Mouse (Mus musculus) embryonic facial prominence, embryonic 10.5 days (tissue): Measurements from ENCODE around the gene Myo6. TPM values are rescaled to one million over a fixed set of nuclear protein-coding genes. Genes with fewer than 3 reads are reported as not detected.

ENCODE experiments used
- DNase-seq: peaks from one replicate; pipeline ENCODE4 v3.0.0-alpha.2; 2017; ENCODE audit warnings: low spot score
- H3K27ac ChIP-seq: fragments of 300-500 bp; sonication (generic); replicated peaks from 2 replicates; pipeline ENCODE4 v1.5.1; 2016; ENCODE audit warnings: mild to moderate bottlenecking
- H3K27me3 ChIP-seq: fragments of 300-500 bp; sonication (generic); replicated peaks from 2 replicates; pipeline ENCODE4 v1.6.1; 2016; ENCODE audit warnings: low read depth, mild to moderate bottlenecking; ENCODE audit not compliant: poor library complexity, severe bottlenecking
- H3K36me3 ChIP-seq: fragments of 300-500 bp; sonication (generic); replicated peaks from 2 replicates; pipeline ENCODE4 v1.6.1; 2016; ENCODE audit warnings: mild to moderate bottlenecking, moderate library complexity
- H3K4me1 ChIP-seq: fragments of 300-500 bp; sonication (generic); 2 replicates; pipeline ENCODE4 v1.6.1; 2016
- H3K4me3 ChIP-seq: fragments of 300-500 bp; sonication (generic); 2 replicates; pipeline ENCODE4 v1.5.1; 2016; ENCODE audit warnings: mild to moderate bottlenecking, moderate library complexity
- H3K9me3 ChIP-seq: fragments of 300-500 bp; sonication (generic); 2 replicates; pipeline ENCODE4 v1.6.1; 2016; ENCODE audit warnings: mild to moderate bottlenecking
- WGBS: fragments of 180-500 bp; shearing (Covaris S2); methylation state at CpG from one replicate; pipeline ENCODE4 v1.1.7; 2016; 5-methylcytosine and 5-hydroxymethylcytosine counted together
- polyA plus RNA-seq: library from polyadenylated mRNA; unstranded; fragments of >200 nt; fragmentation: Nextera tagmentation; extraction: Ambion mirVana; gene quantifications from 2 replicates; pipeline ENCODE4 v1.2.1, GENCODE M21; 2016

Gene Myo6
- 8.2 and 10.7 TPM in 2 replicates for polyA plus RNA-seq

- Histone ChIP-seq H3K4me1 (peaks cover 9% of the 10 kb centered on the region), H3K36me3 (no peaks in the 10 kb centered on the region), H3K4me3 (peak within 1 kb of the TSS; percentile 79), H3K27me3 (peaks cover 15% of the 10 kb centered on the region; the same call in 1 of the 2 replicates), H3K27ac (peak within 1 kb of the TSS; percentile 81), H3K9me3 (no peaks in the 10 kb centered on the region)
- WGBS, result under 1% methylated on average over 69 of the region's 69 CpGs
- DNase-seq, result peak; percentile 98
Measured at GRCm38 (mm10) chr9:80164611-80165474, at the start of gene Myo6. TSS of gene Myo6 (plus strand) at chr9:80165031.

- 43% methylated on average over 10 of the region's 10 CpGs for WGBS
- peaks cover 69% of the 10 kb centered on the region for H3K36me3 ChIP-seq
- no peak overlapping the region for H3K4me3 ChIP-seq
- H3K27ac ChIP-seq, result no peak overlapping the region
- no peaks in the 10 kb centered on the region for H3K9me3 ChIP-seq
- peaks cover 6% of the 10 kb centered on the region; the same call in 1 of the 2 replicates for H3K4me1 ChIP-seq
- H3K27me3 ChIP-seq, result no peaks in the 10 kb centered on the region
- DNase-seq, result peak; percentile 25
Measured at GRCm38 (mm10) chr9:80145992-80146587, 18.7 kb upstream of the Myo6 start.

GRCm38 (mm10) chr9:80149594-80149993 lies 15.2 kb upstream of the Myo6 start:
- DNase-seq, result no peak
- H3K4me1 ChIP-seq, result peaks cover 6% of the 10 kb centered on the region; the same call in 1 of the 2 replicates
- no peaks in the 10 kb centered on the region for H3K27me3 ChIP-seq
- no peak overlapping the region for H3K4me3 ChIP-seq
- H3K9me3 ChIP-seq, result no peaks in the 10 kb centered on the region
- H3K27ac ChIP-seq, result no peak overlapping the region
- WGBS, result 83% methylated on average over 5 of the region's 5 CpGs
- peaks cover 56% of the 10 kb centered on the region for H3K36me3 ChIP-seq

GRCm38 (mm10) chr9:80155277-80155676 lies 9.6 kb upstream of the Myo6 start:
- Histone ChIP-seq H3K36me3 (peaks cover 23% of the 10 kb centered on the region), H3K27ac (no peak overlapping the region), H3K4me1 (peaks cover 10% of the 10 kb centered on the region; the same call in 1 of the 2 replicates), H3K4me3 (no peak overlapping the region), H3K27me3 (no peaks in the 10 kb centered on the region), H3K9me3 (no peaks in the 10 kb centered on the region)
- 76% methylated on average over 5 of the region's 5 CpGs for WGBS
- DNase-seq, result no peak

- WGBS, result 55% methylated on average over 5 of the region's 5 CpGs
Measured at GRCm38 (mm10) chr9:80156780-80157179, 8.1 kb upstream of the Myo6 start.

GRCm38 (mm10) chr9:80157840-80158465 lies 6.9 kb upstream of the Myo6 start:
- Histone ChIP-seq H3K27me3 (no peaks in the 10 kb centered on the region), H3K36me3 (peaks cover 10% of the 10 kb centered on the region), H3K9me3 (no peaks in the 10 kb centered on the region), H3K4me1 (peaks cover 10% of the 10 kb centered on the region; the same call in 1 of the 2 replicates), H3K27ac (no peak overlapping the region), H3K4me3 (no peak overlapping the region)
- DNase-seq, result no peak
- WGBS, result 90% methylated on average over 12 of the region's 12 CpGs

More at GRCm38 (mm10) chr9:80156780-80157179, 8.1 kb upstream of the Myo6 start:
- H3K4me1 ChIP-seq, result peaks cover 10% of the 10 kb centered on the region; the same call in 1 of the 2 replicates
- no peak for DNase-seq
- H3K27ac ChIP-seq, result no peak overlapping the region
- peaks cover 22% of the 10 kb centered on the region for H3K36me3 ChIP-seq
- H3K4me3 ChIP-seq, result no peak overlapping the region
- H3K9me3 ChIP-seq, result no peaks in the 10 kb centered on the region
- no peaks in the 10 kb centered on the region for H3K27me3 ChIP-seq

DNA sequence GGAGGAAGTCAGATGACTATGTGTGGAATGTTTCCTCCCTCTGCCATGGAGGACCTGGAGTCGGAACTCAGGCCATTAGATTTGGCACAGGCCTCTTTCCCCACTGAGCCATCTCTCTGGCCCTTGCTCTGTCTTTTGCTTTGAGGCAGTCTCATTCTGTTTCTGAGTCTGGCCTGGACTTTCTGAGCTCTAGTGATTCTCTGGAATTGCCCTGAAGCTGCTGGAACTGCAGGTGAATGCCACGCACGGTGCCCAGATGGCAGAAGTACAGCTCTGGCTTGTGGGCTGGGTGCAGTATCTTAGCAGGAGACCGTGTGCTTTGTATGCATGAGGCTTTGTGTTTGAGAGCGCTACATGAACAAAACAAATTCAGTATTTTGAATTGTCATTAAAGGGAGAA lies 5.9 kb upstream of the Myo6 start:
- H3K4me1 ChIP-seq, result peaks cover 10% of the 10 kb centered on the region; the same call in 1 of the 2 replicates
- H3K9me3 ChIP-seq, result no peaks in the 10 kb centered on the region
- H3K4me3 ChIP-seq, result no peak overlapping the region
- 85% methylated on average over 5 of the region's 5 CpGs for WGBS
- no peak overlapping the region for H3K27ac ChIP-seq
- no peak for DNase-seq
- H3K36me3 ChIP-seq, result 0 out of 2 replicates have a peak, but pooled peaks cover 3% of the 10 kb centered on the region
- H3K27me3 ChIP-seq, result 0 out of 2 replicates have a peak, but pooled peaks cover 4% of the 10 kb centered on the region

GRCm38 (mm10) chr9:80161451-80161850 lies 3.4 kb upstream of the Myo6 start:
- 79% methylated on average over 4 of the region's 4 CpGs for WGBS
- no peaks in the 10 kb centered on the region for H3K9me3 ChIP-seq
- no peaks in the 10 kb centered on the region for H3K36me3 ChIP-seq
- H3K27ac ChIP-seq, result no peak overlapping the region
- peaks cover 19% of the 10 kb centered on the region for H3K4me1 ChIP-seq
- DNase-seq, result no peak
- H3K4me3 ChIP-seq, result no peak overlapping the region
- H3K27me3 ChIP-seq, result 0 out of 2 replicates have a peak, but pooled peaks cover 13% of the 10 kb centered on the region

- H3K27me3 ChIP-seq, result peaks cover 15% of the 10 kb centered on the region; the same call in 1 of the 2 replicates
- WGBS, result 86% methylated on average over 4 of the region's 4 CpGs
Measured at GRCm38 (mm10) chr9:80163126-80163723, 1.6 kb upstream of the Myo6 start.

GRCm38 (mm10) chr9:80164191-80164590 lies 640 bp upstream of the Myo6 start:
- WGBS, result 3% methylated on average over 13 of the region's 13 CpGs
- H3K9me3 ChIP-seq, result no peaks in the 10 kb centered on the region
- H3K27me3 ChIP-seq, result peaks cover 15% of the 10 kb centered on the region; the same call in 1 of the 2 replicates
- H3K27ac ChIP-seq, result peak overlapping the region; percentile 81; the same call in 1 of the 2 replicates
- peaks cover 9% of the 10 kb centered on the region for H3K4me1 ChIP-seq
- H3K36me3 ChIP-seq, result no peaks in the 10 kb centered on the region
- peak overlapping the region; percentile 79 for H3K4me3 ChIP-seq
- DNase-seq, result no peak

More at GRCm38 (mm10) chr9:80163126-80163723, 1.6 kb upstream of the Myo6 start:
- Histone ChIP-seq H3K9me3 (no peaks in the 10 kb centered on the region), H3K4me1 (peaks cover 10% of the 10 kb centered on the region), H3K4me3 (no peak overlapping the region), H3K27ac (no peak overlapping the region), H3K36me3 (no peaks in the 10 kb centered on the region)
- no peak for DNase-seq

DNA sequence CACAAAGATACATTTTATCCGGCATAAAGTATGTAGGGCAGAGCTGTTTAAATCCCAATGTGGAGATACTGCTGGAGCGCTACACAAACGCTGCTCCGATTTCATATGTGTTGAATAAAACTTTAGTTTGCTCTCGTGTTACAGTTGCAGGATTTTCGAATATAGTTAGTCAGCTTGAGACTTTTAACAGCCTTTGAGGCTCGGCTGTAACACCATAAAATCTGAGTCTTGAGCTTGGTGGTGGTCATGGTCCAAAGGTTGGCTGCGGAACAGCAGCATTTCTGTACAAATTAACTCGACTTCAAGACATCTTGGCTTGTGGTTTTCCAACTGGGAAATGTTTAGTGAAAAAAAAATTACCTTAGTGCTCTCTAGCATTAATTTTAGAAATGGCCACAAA lies 859 bp downstream of the Myo6 start:
- 52% methylated on average over 9 of the region's 9 CpGs for WGBS
- H3K4me3 ChIP-seq, result peak overlapping the region; percentile 79
- H3K4me1 ChIP-seq, result peaks cover 9% of the 10 kb centered on the region
- no peak overlapping the region for H3K27ac ChIP-seq
- no peaks in the 10 kb centered on the region for H3K36me3 ChIP-seq
- DNase-seq, result no peak
- peaks cover 15% of the 10 kb centered on the region; the same call in 1 of the 2 replicates for H3K27me3 ChIP-seq
- no peaks in the 10 kb centered on the region for H3K9me3 ChIP-seq

GRCm38 (mm10) chr9:80166425-80166824 lies 1.6 kb downstream of the Myo6 start:
- WGBS, result 60% methylated on average over 6 of the region's 6 CpGs

More at GRCm38 (mm10) chr9:80166425-80166824, 1.6 kb downstream of the Myo6 start:
- Histone ChIP-seq H3K27me3 (peaks cover 15% of the 10 kb centered on the region; the same call in 1 of the 2 replicates), H3K4me3 (0 out of 2 replicates have a peak overlapping the region, but pooled peaks have one; percentile 79), H3K4me1 (peaks cover 9% of the 10 kb centered on the region), H3K9me3 (no peaks in the 10 kb centered on the region), H3K27ac (no peak overlapping the region), H3K36me3 (no peaks in the 10 kb centered on the region)
- no peak for DNase-seq
